Mouse (Mus musculus) testis, adult 2 months (tissue): ENCODE measurements around the gene Arhgef11. TPM values are rescaled to one million over a fixed set of nuclear protein-coding genes. Genes with fewer than 3 reads are reported as not detected.
A peak's percentile ranks its signal among the peaks of the same experiment; 100 is the strongest.

Source experiments
- H3K27ac ChIP-seq: fragments of 200-500 bp; 2 replicates; pipeline ENCODE4 v1.5.1; 2012; ENCODE audit warnings: low read depth, low read length; ENCODE audit not compliant: control insufficient read depth, insufficient read depth
- H3K27me3 ChIP-seq: fragments of 200-500 bp; 2 replicates; pipeline ENCODE4 v1.6.1; 2012; ENCODE audit warnings: mild to moderate bottlenecking, low read length, moderate library complexity; ENCODE audit not compliant: control insufficient read depth, insufficient read depth
- H3K36me3 ChIP-seq: fragments of 200-500 bp; 2 replicates; pipeline ENCODE4 v1.6.1; 2012; ENCODE audit warnings: mild to moderate bottlenecking, low read length; ENCODE audit not compliant: control insufficient read depth, insufficient read depth
- H3K4me1 ChIP-seq: fragments of 200-500 bp; 2 replicates; pipeline ENCODE4 v1.6.1; 2012; ENCODE audit warnings: low read length; ENCODE audit not compliant: control insufficient read depth, insufficient read depth
- H3K4me3 ChIP-seq: fragments of 200-500 bp; 2 replicates; pipeline ENCODE4 v1.5.1; 2012; ENCODE audit warnings: low read depth, mild to moderate bottlenecking, low read length, moderate library complexity, mixed read lengths; ENCODE audit not compliant: control insufficient read depth
- CTCF ChIP-seq: fragments of 200-500 bp; IDR thresholded peaks from 2 replicates; pipeline ENCODE4 v1.5.1; 2012; ENCODE audit warnings: low read depth, mild to moderate bottlenecking, inconsistent platforms, low read length, moderate library complexity; ENCODE audit not compliant: control insufficient read depth, insufficient read depth, insufficient replicate concordance
- POLR2A ChIP-seq: fragments of 200-500 bp; IDR thresholded peaks from 2 replicates; pipeline ENCODE4 v1.6.1; 2012; ENCODE audit warnings: low read depth, mild to moderate bottlenecking, inconsistent platforms, low read length, moderate library complexity; ENCODE audit not compliant: control insufficient read depth
- polyA plus RNA-seq: library from polyadenylated mRNA; depleted of rRNA; stranded (reverse); fragments of >200 nt; gene quantifications from 2 replicates; pipeline ENCODE4 v1.2.3, GENCODE M21; 2012

The Arhgef11 gene
- polyA plus RNA-seq, 1 experiment: 17.5 TPM

- no peak overlapping the region for H3K4me3 ChIP-seq
- H3K36me3 ChIP-seq: no peaks in the 10 kb centered on the region
- no peak for TF ChIP-seq CTCF
- H3K27me3 ChIP-seq: no peaks in the 10 kb centered on the region
- no peaks in the 10 kb centered on the region for H3K4me1 ChIP-seq
- H3K27ac ChIP-seq: no peak overlapping the region
These were observed 118.0 kb downstream of the Arhgef11 start for GRCm38 (mm10) chr3:87735335-87735734.

- TF ChIP-seq POLR2A (no peak), CTCF (no peak)
- Histone ChIP-seq H3K27me3 (no peaks in the 10 kb centered on the region), H3K4me3 (no peak overlapping the region), H3K4me1 (no peaks in the 10 kb centered on the region), H3K36me3 (no peaks in the 10 kb centered on the region), H3K27ac (no peak overlapping the region)
These were observed 121.5 kb downstream of the Arhgef11 start for GRCm38 (mm10) chr3:87738906-87739305.

DNA sequence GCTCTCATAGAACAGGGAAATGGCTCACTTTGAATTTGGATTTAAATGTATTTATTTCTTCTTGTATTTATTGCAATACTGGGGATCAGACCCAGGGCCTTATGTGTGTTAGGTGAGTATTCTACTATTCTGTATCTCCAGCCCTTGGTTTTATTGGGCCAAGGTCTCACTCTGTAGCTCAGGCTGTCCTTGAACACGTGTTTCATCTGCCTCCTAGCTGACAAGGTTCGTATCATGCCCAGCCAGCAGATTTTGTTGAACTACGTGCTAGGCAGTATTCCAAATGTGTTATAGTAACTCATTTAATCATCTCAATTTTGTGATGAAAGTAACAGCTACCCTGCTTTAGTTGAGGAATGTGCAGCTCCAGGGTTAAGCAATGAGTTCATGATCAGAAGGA lies 124.7 kb downstream of the Arhgef11 start:
- Histone ChIP-seq H3K4me1 (peaks cover 5% of the 10 kb centered on the region), H3K36me3 (no peaks in the 10 kb centered on the region; the same call in 1 of the 2 replicates), H3K27me3 (no peaks in the 10 kb centered on the region), H3K4me3 (no peak overlapping the region), H3K27ac (no peak overlapping the region)
- TF ChIP-seq POLR2A (no peak), CTCF (no peak)

DNA sequence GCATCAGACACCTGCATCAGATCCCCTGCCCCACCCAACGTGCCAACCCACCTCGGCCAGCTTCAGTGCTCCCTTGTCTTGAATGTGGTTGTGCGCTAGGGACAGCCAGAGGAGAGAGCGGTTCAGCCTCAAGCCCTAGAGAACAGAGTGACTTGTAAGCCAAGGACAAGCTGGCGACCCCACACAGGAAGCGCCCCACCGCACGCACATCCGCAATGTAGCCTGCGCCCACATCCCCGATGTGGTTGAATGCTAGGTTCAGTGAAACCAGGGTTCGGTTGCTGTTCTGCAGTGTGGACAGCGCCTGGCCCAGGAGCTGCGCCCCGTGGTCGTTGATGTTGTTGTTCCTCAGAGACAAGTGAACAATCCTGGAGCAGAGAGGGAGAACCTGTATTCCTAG lies 125.4 kb downstream of the Arhgef11 start:
- H3K27me3 ChIP-seq: no peaks in the 10 kb centered on the region
- no peaks in the 10 kb centered on the region; the same call in 1 of the 2 replicates for H3K36me3 ChIP-seq
- H3K4me1 ChIP-seq: peaks cover 5% of the 10 kb centered on the region
- H3K27ac ChIP-seq: no peak overlapping the region
- H3K4me3 ChIP-seq: no peak overlapping the region
- TF ChIP-seq POLR2A (no peak), CTCF (no peak)

- TF ChIP-seq POLR2A (no peak), CTCF (no peak)
- Histone ChIP-seq H3K4me1 (peaks cover 15% of the 10 kb centered on the region), H3K27me3 (no peaks in the 10 kb centered on the region), H3K4me3 (no peak overlapping the region), H3K36me3 (no peaks in the 10 kb centered on the region; the same call in 1 of the 2 replicates), H3K27ac (no peak overlapping the region)
These were observed 126.6 kb downstream of the Arhgef11 start for GRCm38 (mm10) chr3:87743927-87744326.

DNA sequence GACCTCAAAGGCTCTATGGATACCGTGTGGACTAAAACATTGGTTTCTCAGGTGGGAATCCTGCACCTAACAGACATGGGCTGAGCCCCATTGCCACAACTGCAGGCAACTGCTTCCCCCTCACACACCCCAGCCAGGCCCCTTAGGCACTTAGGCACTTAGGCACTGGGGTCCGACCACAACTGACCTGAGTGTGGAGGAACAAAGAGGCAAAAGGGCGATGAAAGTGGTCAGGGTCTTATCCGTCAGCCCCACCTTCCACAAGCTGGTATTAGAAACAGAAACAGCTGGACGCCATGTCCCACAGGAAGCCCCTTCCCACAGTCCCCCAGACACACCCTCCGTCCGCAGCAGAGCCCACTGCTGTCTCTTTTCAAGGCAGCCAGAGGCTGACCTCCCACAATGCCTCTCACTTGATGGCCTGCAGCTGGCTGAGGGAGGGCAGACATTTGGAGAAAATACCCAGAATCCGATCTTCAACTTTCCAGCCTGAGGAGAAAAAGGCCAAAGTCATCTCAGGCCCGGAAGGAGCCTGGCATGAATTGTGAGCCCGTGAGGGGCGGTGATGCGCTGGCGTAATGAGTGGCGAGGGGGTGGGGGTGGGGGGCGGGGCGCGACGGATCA lies 127.8 kb downstream of the Arhgef11 start:
- no peaks in the 10 kb centered on the region for H3K27me3 ChIP-seq
- no peaks in the 10 kb centered on the region; the same call in 1 of the 2 replicates for H3K36me3 ChIP-seq
- H3K4me3 ChIP-seq: no peak overlapping the region
- no peak for TF ChIP-seq POLR2A
- TF ChIP-seq CTCF: no peak
- peaks cover 17% of the 10 kb centered on the region for H3K4me1 ChIP-seq
- H3K27ac ChIP-seq: no peak overlapping the region

DNA sequence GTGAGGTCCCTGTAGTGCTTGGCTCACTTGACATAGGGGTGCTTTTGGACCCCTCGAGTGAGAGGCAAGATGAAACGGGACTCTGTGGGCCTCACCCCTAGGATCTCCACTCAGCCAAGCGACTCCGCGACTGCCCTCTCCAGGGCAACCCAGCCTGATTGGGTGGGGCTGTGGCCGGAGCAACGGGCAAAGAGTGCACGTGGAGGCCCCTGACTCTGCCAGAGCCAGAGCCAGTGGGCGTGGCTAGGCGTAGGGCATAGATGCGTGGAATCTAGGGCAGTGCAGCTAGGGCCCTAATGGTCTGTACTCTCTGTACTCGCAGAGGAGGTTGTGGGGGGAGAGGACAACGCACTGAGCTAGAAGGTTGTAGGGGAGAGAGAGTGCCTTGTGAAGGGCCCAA lies 131.1 kb downstream of the Arhgef11 start, which contains the start of gene Lrrc71:
Lrrc71 (minus strand) TSS at position 195 of the 400 bp plus-strand sequence.
- Histone ChIP-seq H3K4me3 (peak within 1 kb of the TSS; percentile 88), H3K27me3 (no peaks in the 10 kb centered on the region), H3K36me3 (no peaks in the 10 kb centered on the region; the same call in 1 of the 2 replicates), H3K4me1 (peaks cover 17% of the 10 kb centered on the region), H3K27ac (peak within 1 kb of the TSS; percentile 82)
- peak; percentile 81 for TF ChIP-seq POLR2A
- TF ChIP-seq CTCF: no peak
